ENCODE assay signal across 1 mouse cellular context in the genomic region with DNA sequence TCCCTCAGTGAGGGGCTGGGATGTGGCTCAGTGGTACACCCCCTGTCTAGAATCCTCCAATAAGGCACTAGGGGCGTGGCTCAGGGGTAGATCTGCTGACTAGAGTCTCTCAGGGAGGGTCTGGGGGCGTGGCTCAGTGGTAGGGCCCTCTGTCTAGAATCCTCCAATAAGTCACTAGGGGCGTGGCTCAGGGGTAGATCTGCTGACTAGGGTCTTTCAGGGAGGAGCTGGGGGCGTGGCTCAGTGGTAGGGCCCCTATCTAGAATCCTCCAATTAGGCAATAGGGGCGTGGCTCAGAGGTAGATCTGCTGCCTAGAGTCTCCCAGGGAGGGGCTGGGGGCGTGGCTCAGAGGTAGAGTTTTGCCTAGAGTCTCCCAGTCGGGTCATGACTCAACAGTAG.
TF ChIP-seq lines count a peak whose summit lies in the region.

No protein-coding gene starts in this region.

TF ChIP-seq in CH12.LX, 34 proteins besides CTCF, POLR2A, EP300 and RAD21:
- TF ChIP-seq MAFK (IDR thresholded peaks at IDR 0.05; ENCODE audit: insufficient replicate concordance, low read length) (peak; percentile 62; the same call in 1 of the 2 replicates), MAZ (IDR thresholded peaks at IDR 0.05; ENCODE audit: low read depth, low read length) (no peak), BHLHE40 (IDR thresholded peaks at IDR 0.05; ENCODE audit: low read depth, low read length) (no peak)
